Mouse (Mus musculus) neural tube, embryonic 12.5 days (tissue): ENCODE measurements around the gene Slc15a4. TPM values are rescaled to one million over a fixed set of nuclear protein-coding genes. Genes with fewer than 3 reads are reported as not detected.

Source experiments
- ATAC-seq: fragments of 200-750 bp; cut with Nextera tagmentation; 2 replicates; pipeline ENCODE4 v1.8.0; 2017; ENCODE audit warnings: low read depth, mild to moderate bottlenecking, moderate TSS enrichment, moderate library complexity; ENCODE audit not compliant: low FRiP score
- H3K27ac ChIP-seq: fragments of 300-500 bp; sonication (generic); 2 replicates; pipeline ENCODE4 v1.5.1; 2016
- H3K27me3 ChIP-seq: fragments of 300-500 bp; sonication (generic); replicated peaks from 2 replicates; pipeline ENCODE4 v1.6.1; 2016; ENCODE audit warnings: mild to moderate bottlenecking
- H3K36me3 ChIP-seq: fragments of 300-500 bp; sonication (generic); 2 replicates; pipeline ENCODE4 v1.6.1; 2016; ENCODE audit warnings: mild to moderate bottlenecking
- H3K4me1 ChIP-seq: fragments of 300-500 bp; sonication (generic); 2 replicates; pipeline ENCODE4 v1.6.1; 2016
- H3K4me2 ChIP-seq: fragments of 300-500 bp; sonication (generic); replicated peaks from 2 replicates; pipeline ENCODE4 v1.6.1; 2016; ENCODE audit warnings: mild to moderate bottlenecking
- H3K4me3 ChIP-seq: fragments of 300-500 bp; sonication (generic); 2 replicates; pipeline ENCODE4 v1.5.1; 2016
- H3K9ac ChIP-seq: fragments of 300-500 bp; sonication (generic); 2 replicates; pipeline ENCODE4 v1.6.1; 2016; ENCODE audit warnings: mild to moderate bottlenecking
- H3K9me3 ChIP-seq: fragments of 300-500 bp; sonication (generic); 2 replicates; pipeline ENCODE4 v1.6.1; 2016; ENCODE audit warnings: mild to moderate bottlenecking
- WGBS: fragments of 180-500 bp; shearing (Covaris S2); methylation state at CpG from one replicate; pipeline ENCODE4 v1.1.7; 2016; 5-methylcytosine and 5-hydroxymethylcytosine counted together
- polyA plus RNA-seq: library from polyadenylated mRNA; unstranded; fragments of >200 nt; fragmentation: Nextera tagmentation; extraction: Ambion mirVana; gene quantifications from 2 replicates; pipeline ENCODE4 v1.2.1, GENCODE M21; 2016

The Slc15a4 gene
- polyA plus RNA-seq: 23.0 and 25.8 TPM in 2 replicates

- H3K9ac ChIP-seq: peak within 1 kb of the TSS; percentile 78
- H3K9me3 ChIP-seq: no peaks in the 10 kb centered on the region
- peak within 1 kb of the TSS; percentile 52 for H3K4me3 ChIP-seq
- H3K4me2 ChIP-seq: peak within 1 kb of the TSS; percentile 95
- 0 out of 2 replicates have a peak, but pooled peaks cover 4% of the 10 kb centered on the region for H3K27me3 ChIP-seq
- H3K36me3 ChIP-seq: no peaks in the 10 kb centered on the region
- no peak within 1 kb of the TSS for H3K27ac ChIP-seq
- peak; percentile 70 for ATAC-seq
- WGBS: under 1% methylated on average over 62 of the region's 62 CpGs
- H3K4me1 ChIP-seq: peaks cover 6% of the 10 kb centered on the region; the same call in 1 of the 2 replicates
These were observed at the start of gene Slc15a4, which contains the start of gene Glt1d1 for GRCm38 (mm10) chr5:127632167-127633145. TSS of gene Slc15a4 (minus strand) at chr5:127632897. TSS of gene Glt1d1 (plus strand) at chr5:127632262.

- H3K4me1 ChIP-seq: no peaks in the 10 kb centered on the region
- H3K9me3 ChIP-seq: no peaks in the 10 kb centered on the region
- no peak overlapping the region for H3K9ac ChIP-seq
- 97% methylated on average over 5 of the region's 5 CpGs for WGBS
- no peak overlapping the region for H3K4me3 ChIP-seq
- ATAC-seq: no peak
- no peaks in the 10 kb centered on the region for H3K36me3 ChIP-seq
- H3K4me2 ChIP-seq: no peak overlapping the region
- no peaks in the 10 kb centered on the region for H3K27me3 ChIP-seq
- no peak overlapping the region for H3K27ac ChIP-seq
These were observed 45.8 kb upstream of the Slc15a4 start for GRCm38 (mm10) chr5:127678501-127678900.

DNA sequence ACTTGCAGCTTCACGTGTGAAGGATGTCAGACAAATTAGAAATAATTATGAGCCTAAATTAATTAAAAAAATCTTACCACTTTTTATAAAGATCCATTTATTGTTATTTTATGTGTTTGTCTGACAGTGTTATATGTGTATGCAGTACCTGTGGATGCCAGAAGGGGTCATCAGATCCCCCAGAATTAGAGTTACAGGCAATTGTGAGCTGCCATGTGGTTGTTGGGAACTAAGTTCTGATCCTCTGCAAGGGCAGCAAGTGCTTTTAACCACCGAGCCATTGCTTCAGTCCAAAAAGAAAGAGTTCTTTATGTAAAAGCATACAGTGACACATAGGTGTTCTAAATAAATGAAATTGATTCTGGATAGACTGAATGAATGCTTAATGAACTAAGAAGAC lies 44.9 kb upstream of the Slc15a4 start:
- no peak overlapping the region for H3K27ac ChIP-seq
- H3K4me1 ChIP-seq: no peaks in the 10 kb centered on the region
- no peaks in the 10 kb centered on the region for H3K27me3 ChIP-seq
- H3K4me2 ChIP-seq: no peak overlapping the region
- H3K9ac ChIP-seq: no peak overlapping the region
- no peaks in the 10 kb centered on the region for H3K36me3 ChIP-seq
- 94% methylated on average over 2 of the region's 2 CpGs for WGBS
- H3K4me3 ChIP-seq: no peak overlapping the region
- no peaks in the 10 kb centered on the region for H3K9me3 ChIP-seq
- no peak for ATAC-seq

- ATAC-seq: no peak
- no peak overlapping the region for H3K9ac ChIP-seq
- H3K27ac ChIP-seq: no peak overlapping the region
- H3K4me1 ChIP-seq: no peaks in the 10 kb centered on the region
- H3K4me2 ChIP-seq: no peak overlapping the region
- H3K36me3 ChIP-seq: no peaks in the 10 kb centered on the region
- no peaks in the 10 kb centered on the region for H3K9me3 ChIP-seq
- 90% methylated on average over 8 of the region's 8 CpGs for WGBS
- H3K27me3 ChIP-seq: no peaks in the 10 kb centered on the region
- no peak overlapping the region for H3K4me3 ChIP-seq
These were observed 41.2 kb upstream of the Slc15a4 start for GRCm38 (mm10) chr5:127673913-127674312.

DNA sequence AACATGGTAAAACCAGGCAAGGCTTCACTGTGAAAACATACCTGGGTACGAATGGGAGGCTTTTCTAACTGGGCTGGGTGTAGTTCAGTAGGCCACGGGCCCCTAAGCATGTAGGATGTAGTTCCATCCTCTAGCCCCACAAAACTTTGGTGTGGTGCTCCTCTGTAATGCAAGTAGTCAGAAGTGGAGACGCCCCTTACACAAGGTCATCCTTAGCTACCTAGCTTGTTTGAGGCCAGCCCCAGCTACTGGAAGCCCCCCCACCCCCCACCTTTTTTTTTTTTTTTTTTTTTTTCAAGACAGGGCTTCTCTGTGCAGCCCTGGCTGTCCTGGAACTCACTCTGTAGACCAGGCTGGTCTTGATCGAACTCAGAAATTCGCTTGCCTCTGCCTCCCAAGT lies 28.3 kb upstream of the Slc15a4 start:
- 0 out of 2 replicates have a peak, but pooled peaks cover 9% of the 10 kb centered on the region for H3K9me3 ChIP-seq
- no peak overlapping the region for H3K27ac ChIP-seq
- 92% methylated on average over 5 of the region's 5 CpGs for WGBS

DNA sequence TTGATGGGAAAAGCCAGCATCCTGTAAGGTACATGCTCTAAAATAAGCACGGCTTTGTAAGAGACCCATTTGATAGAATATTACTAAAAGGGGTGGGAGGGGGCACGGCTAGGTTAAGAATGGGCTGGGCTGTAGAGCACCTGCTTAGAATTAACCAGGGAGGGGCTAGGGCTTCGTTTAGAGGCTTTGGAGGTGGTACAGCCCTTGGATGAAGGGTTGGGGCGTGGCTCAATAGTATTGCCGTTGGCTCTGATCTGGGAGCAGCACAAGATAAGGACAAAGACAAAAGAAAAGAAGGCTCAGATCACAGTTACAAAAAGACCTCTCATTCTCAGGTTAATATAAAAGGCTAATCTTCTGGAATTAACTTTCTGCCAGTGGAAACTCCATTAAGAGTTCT lies 27.6 kb upstream of the Slc15a4 start:
- Histone ChIP-seq H3K4me2 (no peak overlapping the region), H3K27me3 (no peaks in the 10 kb centered on the region), H3K27ac (no peak overlapping the region), H3K9ac (no peak overlapping the region), H3K36me3 (0 out of 2 replicates have a peak, but pooled peaks cover 3% of the 10 kb centered on the region), H3K9me3 (0 out of 2 replicates have a peak, but pooled peaks cover 9% of the 10 kb centered on the region), H3K4me3 (no peak overlapping the region), H3K4me1 (no peaks in the 10 kb centered on the region)
- WGBS: 74% methylated on average over 5 of the region's 5 CpGs
- no peak for ATAC-seq

More for the DNA sequence above, 28.3 kb upstream of the Slc15a4 start:
- H3K9ac ChIP-seq: no peak overlapping the region
- 0 out of 2 replicates have a peak, but pooled peaks cover 3% of the 10 kb centered on the region for H3K36me3 ChIP-seq
- no peaks in the 10 kb centered on the region for H3K27me3 ChIP-seq
- H3K4me2 ChIP-seq: no peak overlapping the region
- no peak overlapping the region for H3K4me3 ChIP-seq
- H3K4me1 ChIP-seq: no peaks in the 10 kb centered on the region
- ATAC-seq: no peak

GRCm38 (mm10) chr5:127659312-127659711 lies 26.6 kb upstream of the Slc15a4 start:
- Histone ChIP-seq H3K27ac (no peak overlapping the region), H3K27me3 (no peaks in the 10 kb centered on the region), H3K4me2 (no peak overlapping the region), H3K4me3 (no peak overlapping the region), H3K4me1 (no peaks in the 10 kb centered on the region), H3K9me3 (0 out of 2 replicates have a peak, but pooled peaks cover 9% of the 10 kb centered on the region), H3K36me3 (0 out of 2 replicates have a peak, but pooled peaks cover 3% of the 10 kb centered on the region), H3K9ac (no peak overlapping the region)
- no peak for ATAC-seq
- whole genome bisulfite sequencing: 96% methylated on average over 3 of the region's 3 CpGs

DNA sequence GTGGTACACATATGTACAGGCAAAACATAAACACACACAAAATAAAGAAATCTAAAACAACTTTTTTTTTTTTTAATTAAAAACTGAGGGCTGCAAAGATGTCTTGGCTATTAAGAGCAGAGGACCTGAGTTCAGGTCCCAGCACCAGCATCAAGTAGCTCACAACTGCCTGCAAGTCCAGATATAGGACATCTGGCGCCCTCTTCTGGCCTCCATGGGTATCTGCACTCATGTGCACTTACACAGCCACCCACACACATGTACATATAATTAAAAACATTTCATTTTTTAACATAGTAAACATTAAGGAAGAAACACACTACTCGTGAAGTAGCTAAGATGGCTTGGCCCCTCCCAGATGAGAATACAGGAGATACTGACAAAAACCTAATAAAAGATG lies 25.6 kb upstream of the Slc15a4 start:
- H3K36me3 ChIP-seq: 0 out of 2 replicates have a peak, but pooled peaks cover 3% of the 10 kb centered on the region
- WGBS: 89% methylated on average over 2 of the region's 2 CpGs
- no peak overlapping the region for H3K4me2 ChIP-seq
- no peak overlapping the region for H3K9ac ChIP-seq
- no peak overlapping the region for H3K4me3 ChIP-seq
- no peaks in the 10 kb centered on the region for H3K4me1 ChIP-seq
- no peak for ATAC-seq
- no peaks in the 10 kb centered on the region for H3K27me3 ChIP-seq
- H3K9me3 ChIP-seq: 0 out of 2 replicates have a peak, but pooled peaks cover 9% of the 10 kb centered on the region
- no peak overlapping the region for H3K27ac ChIP-seq

DNA sequence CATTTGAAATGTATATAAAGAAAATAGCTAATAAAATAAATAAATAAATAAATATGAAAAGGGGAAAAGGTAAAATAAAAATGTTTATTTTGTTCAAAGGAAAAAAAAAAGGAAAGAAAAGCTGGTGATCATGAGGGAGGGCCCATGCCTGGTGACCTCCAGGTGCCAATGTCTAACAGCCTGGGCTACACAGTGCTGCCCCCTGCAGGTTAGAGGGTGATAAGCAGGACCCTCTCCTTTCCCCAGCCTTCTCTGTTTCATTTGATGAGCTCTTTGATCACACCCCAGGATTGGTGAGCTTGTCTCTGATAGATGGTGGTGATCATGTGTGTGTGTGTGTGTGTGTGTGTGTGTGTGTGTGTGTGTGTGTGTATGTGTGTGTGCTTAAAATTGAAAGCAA lies 16.4 kb upstream of the Slc15a4 start:
- Histone ChIP-seq H3K27ac (no peak overlapping the region), H3K27me3 (no peaks in the 10 kb centered on the region), H3K9me3 (no peaks in the 10 kb centered on the region), H3K9ac (no peak overlapping the region), H3K4me3 (no peak overlapping the region), H3K36me3 (no peaks in the 10 kb centered on the region), H3K4me2 (no peak overlapping the region), H3K4me1 (no peaks in the 10 kb centered on the region)
- ATAC-seq: no peak

GRCm38 (mm10) chr5:127648046-127648445 lies 15.3 kb upstream of the Slc15a4 start:
- ATAC-seq: no peak
- H3K9me3 ChIP-seq: no peaks in the 10 kb centered on the region
- H3K36me3 ChIP-seq: no peaks in the 10 kb centered on the region
- H3K27me3 ChIP-seq: no peaks in the 10 kb centered on the region
- H3K4me1 ChIP-seq: no peaks in the 10 kb centered on the region
- no peak overlapping the region for H3K4me2 ChIP-seq
- H3K27ac ChIP-seq: no peak overlapping the region
- 83% methylated on average over 6 of the region's 6 CpGs for WGBS
- H3K4me3 ChIP-seq: no peak overlapping the region
- no peak overlapping the region for H3K9ac ChIP-seq

GRCm38 (mm10) chr5:127641185-127641958 lies 8.7 kb upstream of the Slc15a4 start:
- H3K9me3 ChIP-seq: 0 out of 2 replicates have a peak, but pooled peaks cover 5% of the 10 kb centered on the region
- H3K27me3 ChIP-seq: no peaks in the 10 kb centered on the region
- H3K9ac ChIP-seq: no peak overlapping the region
- no peak overlapping the region for H3K27ac ChIP-seq
- no peak overlapping the region for H3K4me2 ChIP-seq
- ATAC-seq: no peak
- H3K4me3 ChIP-seq: no peak overlapping the region
- WGBS: 96% methylated on average over 15 of the region's 15 CpGs
- H3K36me3 ChIP-seq: no peaks in the 10 kb centered on the region
- no peaks in the 10 kb centered on the region for H3K4me1 ChIP-seq

GRCm38 (mm10) chr5:127640359-127640758 lies 7.7 kb upstream of the Slc15a4 start:
- WGBS: 95% methylated on average over 3 of the region's 3 CpGs
- no peak overlapping the region for H3K4me2 ChIP-seq
- H3K4me1 ChIP-seq: no peaks in the 10 kb centered on the region
- 0 out of 2 replicates have a peak, but pooled peaks cover 5% of the 10 kb centered on the region for H3K9me3 ChIP-seq
- no peak for ATAC-seq
- no peaks in the 10 kb centered on the region for H3K27me3 ChIP-seq
- H3K36me3 ChIP-seq: no peaks in the 10 kb centered on the region
- no peak overlapping the region for H3K9ac ChIP-seq
- no peak overlapping the region for H3K27ac ChIP-seq
- H3K4me3 ChIP-seq: no peak overlapping the region
